Mouse (Mus musculus) lung, embryonic 14.5 days (tissue): ENCODE data around the gene Elavl4. TPM values are rescaled to one million over a fixed set of nuclear protein-coding genes. Genes with fewer than 3 reads are reported as not detected.

Experiments used
- ATAC-seq: fragments of 200-750 bp; cut with Nextera tagmentation; 2 replicates; pipeline ENCODE4 v1.8.0; 2017; ENCODE audit warnings: mild to moderate bottlenecking, moderate TSS enrichment, moderate library complexity; ENCODE audit not compliant: insufficient read depth
- DNase-seq: peaks from one replicate; pipeline ENCODE4 v3.0.0-alpha.2; 2015
- H3K27ac ChIP-seq: fragments of 300-500 bp; sonication (generic); 2 replicates; pipeline ENCODE4 v1.5.1; 2014; ENCODE audit warnings: low read depth, mild to moderate bottlenecking, moderate library complexity
- H3K27me3 ChIP-seq: fragments of 300-500 bp; sonication (generic); 2 replicates; pipeline ENCODE4 v1.6.1; 2014; ENCODE audit warnings: low read length, control low read depth; ENCODE audit not compliant: insufficient read depth
- H3K36me3 ChIP-seq: fragments of 300-500 bp; sonication (generic); 2 replicates; pipeline ENCODE4 v1.6.1; 2014; ENCODE audit warnings: control low read depth; ENCODE audit not compliant: insufficient read depth
- H3K4me1 ChIP-seq: fragments of 300-500 bp; sonication (generic); 2 replicates; pipeline ENCODE4 v1.6.1; 2014; ENCODE audit warnings: antibody characterized with exemption, control low read depth; ENCODE audit not compliant: insufficient read depth
- H3K4me2 ChIP-seq: fragments of 300-500 bp; sonication (generic); 2 replicates; pipeline ENCODE4 v1.6.1; 2014; ENCODE audit warnings: mild to moderate bottlenecking
- H3K4me3 ChIP-seq: fragments of 300-500 bp; sonication (generic); 2 replicates; pipeline ENCODE4 v1.5.1; 2014; ENCODE audit warnings: low read depth, low read length
- H3K9ac ChIP-seq: fragments of 300-500 bp; sonication (generic); 2 replicates; pipeline ENCODE4 v1.6.1; 2014
- H3K9me3 ChIP-seq: fragments of 300-500 bp; sonication (generic); 2 replicates; pipeline ENCODE4 v1.6.1; 2016; ENCODE audit warnings: low read depth, low read length, control low read depth
- CTCF ChIP-seq: IDR thresholded peaks from 2 replicates; pipeline ENCODE4 v1.5.1; 2016; ENCODE audit warnings: antibody characterized with exemption, low read depth
- WGBS: fragments of 180-500 bp; shearing (Covaris S2); extraction: QIAGEN DNeasy Blood & Tissue Kit; methylation state at CpG from one replicate; pipeline ENCODE4 v1.1.7; 2014; 5-methylcytosine and 5-hydroxymethylcytosine counted together
- polyA plus RNA-seq: library from polyadenylated mRNA; unstranded; fragments of >200 nt; fragmentation: Nextera tagmentation; extraction: Ambion mirVana; gene quantifications from 2 replicates; pipeline ENCODE4 v1.2.1, GENCODE M21; 2014

Elavl4 gene
- polyA plus RNA-seq, 1 experiment from 2014 or later: 1.9 TPM

DNA sequence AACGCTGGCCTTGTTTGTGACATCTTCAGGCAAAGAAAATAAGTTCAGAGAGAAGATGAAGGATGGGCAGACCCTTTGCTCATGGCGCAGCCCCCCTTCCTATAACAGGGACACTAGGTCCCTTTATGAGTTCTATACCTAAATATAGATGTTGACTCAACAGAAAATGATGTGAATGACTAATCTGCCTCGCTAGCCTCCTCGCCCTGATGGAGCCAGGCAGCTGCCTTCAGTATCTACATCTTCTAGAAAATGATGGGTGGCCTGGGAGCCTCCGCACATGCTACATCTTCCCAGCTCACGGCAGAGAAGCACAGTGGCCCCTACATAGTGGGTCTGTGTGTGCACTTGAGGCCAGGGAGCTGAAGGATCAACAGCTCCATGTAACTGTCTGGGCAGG lies 137.2 kb downstream of the Elavl4 start:
- Histone ChIP-seq H3K4me1 (no peaks in the 10 kb centered on the region), H3K4me3 (no peak overlapping the region), H3K4me2 (no peak overlapping the region), H3K9me3 (no peaks in the 10 kb centered on the region), H3K27me3 (no peaks in the 10 kb centered on the region), H3K27ac (no peak overlapping the region), H3K36me3 (no peaks in the 10 kb centered on the region), H3K9ac (no peak overlapping the region)
- DNase-seq (no peak), ATAC-seq (no peak)
- WGBS: 76% methylated on average over 6 of the region's 6 CpGs
- no peak for TF ChIP-seq CTCF

DNA sequence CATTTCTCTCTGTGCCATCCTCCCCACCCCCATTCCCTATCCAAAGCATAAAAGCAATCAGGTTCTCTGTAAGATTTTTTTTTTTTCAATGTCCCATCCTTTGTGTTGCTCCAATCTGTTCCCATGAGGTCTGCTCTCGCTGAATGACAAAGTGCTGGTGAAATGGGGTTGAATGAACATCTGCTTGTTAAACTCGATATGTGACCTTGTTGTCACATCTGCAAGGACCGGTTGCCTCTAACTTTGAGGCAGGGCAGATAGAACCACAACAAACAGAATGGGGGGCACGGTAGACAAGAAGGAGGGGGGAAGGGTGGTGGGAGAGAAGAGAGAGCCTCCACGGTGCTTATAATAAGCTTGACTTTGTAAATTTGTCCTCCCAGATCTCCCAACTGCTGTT lies 138.0 kb downstream of the Elavl4 start:
- whole genome bisulfite sequencing: 33% methylated on average over 5 of the region's 5 CpGs
- Histone ChIP-seq H3K27ac (no peak overlapping the region), H3K9me3 (no peaks in the 10 kb centered on the region), H3K4me2 (no peak overlapping the region), H3K4me3 (no peak overlapping the region), H3K4me1 (no peaks in the 10 kb centered on the region), H3K27me3 (no peaks in the 10 kb centered on the region), H3K9ac (no peak overlapping the region), H3K36me3 (no peaks in the 10 kb centered on the region)
- no peak for TF ChIP-seq CTCF
- ATAC-seq (no peak), DNase-seq (no peak)

DNA sequence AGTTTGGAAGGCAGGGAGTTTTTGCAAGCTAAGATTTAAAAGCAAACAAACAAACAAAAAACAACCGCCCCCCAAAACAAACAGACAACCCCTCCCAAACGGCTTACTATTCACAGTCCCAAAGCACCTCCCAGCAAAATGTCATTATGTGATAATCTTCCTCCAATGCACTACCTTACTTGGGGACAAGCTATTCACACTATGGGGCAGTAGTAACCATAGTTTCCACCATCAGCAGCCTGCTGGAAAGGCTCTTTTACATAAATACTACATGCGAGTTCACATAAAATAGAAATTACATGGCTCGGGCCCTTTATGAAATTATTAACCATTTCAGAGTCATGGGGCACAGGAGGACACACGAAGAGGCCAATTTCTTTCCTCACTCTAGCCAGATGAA lies 141.5 kb downstream of the Elavl4 start:
- no peak for TF ChIP-seq CTCF
- Histone ChIP-seq H3K4me3 (no peak overlapping the region), H3K27ac (no peak overlapping the region), H3K4me2 (no peak overlapping the region), H3K4me1 (no peaks in the 10 kb centered on the region), H3K27me3 (no peaks in the 10 kb centered on the region), H3K9me3 (no peaks in the 10 kb centered on the region), H3K9ac (no peak overlapping the region), H3K36me3 (no peaks in the 10 kb centered on the region)
- ATAC-seq: no peak
- DNase-seq: no peak
- WGBS: 72% methylated on average over 5 of the region's 5 CpGs

GRCm38 (mm10) chr4:110209613-110210012 lies 142.1 kb downstream of the Elavl4 start:
- no peak overlapping the region for H3K9ac ChIP-seq
- H3K4me2 ChIP-seq: no peak overlapping the region
- H3K27ac ChIP-seq: no peak overlapping the region
- H3K4me3 ChIP-seq: no peak overlapping the region
- ATAC-seq (no peak), DNase-seq (no peak)
- no peak for TF ChIP-seq CTCF
- H3K4me1 ChIP-seq: no peaks in the 10 kb centered on the region
- 79% methylated on average over 5 of the region's 5 CpGs for WGBS
- no peaks in the 10 kb centered on the region for H3K9me3 ChIP-seq
- H3K27me3 ChIP-seq: no peaks in the 10 kb centered on the region
- H3K36me3 ChIP-seq: no peaks in the 10 kb centered on the region

- Histone ChIP-seq H3K4me2 (no peak overlapping the region), H3K27me3 (no peaks in the 10 kb centered on the region), H3K27ac (no peak overlapping the region), H3K9me3 (no peaks in the 10 kb centered on the region), H3K4me3 (no peak overlapping the region), H3K4me1 (no peaks in the 10 kb centered on the region), H3K36me3 (no peaks in the 10 kb centered on the region), H3K9ac (no peak overlapping the region)
- WGBS: 78% methylated on average over 3 of the region's 3 CpGs
- DNase-seq (no peak), ATAC-seq (no peak)
- TF ChIP-seq CTCF: no peak
Measured at GRCm38 (mm10) chr4:110201680-110202079, 150.0 kb downstream of the Elavl4 start.

DNA sequence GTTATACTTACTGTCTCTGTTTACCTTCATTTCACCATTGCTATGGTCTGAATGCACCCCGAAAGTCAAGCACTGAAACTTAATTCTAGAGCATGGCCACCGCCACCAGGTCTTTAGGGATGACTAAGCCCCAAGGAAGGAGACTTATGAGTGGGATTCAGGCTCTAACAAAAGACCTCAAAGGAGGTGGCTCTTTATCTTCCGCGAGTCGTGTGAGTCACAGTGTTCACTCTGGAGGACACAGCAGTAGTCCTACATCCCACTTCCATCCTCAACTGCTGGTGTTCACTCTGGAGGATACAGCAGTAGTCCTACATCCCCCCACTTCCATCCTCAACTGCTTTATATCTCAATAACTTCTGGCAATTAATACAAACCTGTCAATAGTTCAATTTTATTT lies 151.8 kb downstream of the Elavl4 start:
- no peak overlapping the region for H3K27ac ChIP-seq
- H3K4me3 ChIP-seq: no peak overlapping the region
- no peaks in the 10 kb centered on the region for H3K36me3 ChIP-seq
- H3K9me3 ChIP-seq: no peaks in the 10 kb centered on the region
- H3K4me1 ChIP-seq: no peaks in the 10 kb centered on the region
- WGBS: 90% methylated on average over 5 of the region's 5 CpGs
- no peaks in the 10 kb centered on the region for H3K27me3 ChIP-seq
- no peak for TF ChIP-seq CTCF
- DNase-seq: no peak
- H3K4me2 ChIP-seq: no peak overlapping the region
- no peak overlapping the region for H3K9ac ChIP-seq
- ATAC-seq: no peak

DNA sequence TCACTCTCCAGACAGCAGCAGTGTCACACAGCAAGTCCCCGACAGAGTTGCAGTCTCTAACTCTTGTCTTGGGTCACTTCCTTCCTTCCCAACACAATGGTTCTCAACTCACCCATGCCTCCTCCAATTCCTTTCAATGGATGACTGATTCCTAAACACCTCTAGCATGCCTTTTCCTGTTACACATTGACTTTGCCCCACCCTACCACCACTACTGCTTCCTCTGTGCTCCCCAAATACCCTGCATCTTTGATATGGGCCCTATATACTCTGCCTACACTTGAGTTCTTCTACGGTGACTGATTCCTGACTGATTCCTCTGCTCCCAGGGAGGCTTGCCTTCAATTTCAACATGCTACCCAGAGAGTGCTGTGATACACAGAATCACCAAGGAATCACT lies 153.1 kb downstream of the Elavl4 start:
- H3K9me3 ChIP-seq: no peaks in the 10 kb centered on the region
- TF ChIP-seq CTCF: no peak
- H3K27me3 ChIP-seq: no peaks in the 10 kb centered on the region
- 62% methylated on average over 2 of the region's 2 CpGs for WGBS
- DNase-seq: no peak
- no peak overlapping the region for H3K4me2 ChIP-seq
- no peak for ATAC-seq
- no peaks in the 10 kb centered on the region for H3K4me1 ChIP-seq
- no peak overlapping the region for H3K4me3 ChIP-seq
- H3K9ac ChIP-seq: no peak overlapping the region
- H3K27ac ChIP-seq: no peak overlapping the region
- no peaks in the 10 kb centered on the region for H3K36me3 ChIP-seq

DNA sequence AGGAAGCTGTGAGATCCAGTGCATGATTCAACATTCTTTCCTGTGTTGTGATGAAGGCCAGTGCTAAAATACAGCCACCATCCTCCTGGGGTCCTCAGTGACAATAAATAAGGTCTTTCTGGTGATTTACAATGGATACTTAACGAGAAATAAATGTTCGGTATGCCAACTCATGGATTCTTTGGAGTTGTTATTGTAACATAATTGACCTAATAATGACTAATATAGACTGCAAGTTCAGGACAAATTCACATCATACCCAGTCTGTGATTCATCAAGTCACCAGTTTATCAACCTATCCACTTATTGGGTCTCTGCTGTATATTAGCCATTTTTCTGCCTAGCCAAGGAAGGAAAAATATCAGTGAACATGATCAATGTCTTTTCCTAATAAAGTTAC lies 174.4 kb downstream of the Elavl4 start:
- TF ChIP-seq CTCF: no peak
- H3K9me3 ChIP-seq: no peaks in the 10 kb centered on the region
- H3K4me2 ChIP-seq: no peak overlapping the region
- no peaks in the 10 kb centered on the region for H3K4me1 ChIP-seq
- no peaks in the 10 kb centered on the region for H3K27me3 ChIP-seq
- 81% methylated on average over 2 of the region's 2 CpGs for WGBS
- H3K4me3 ChIP-seq: no peak overlapping the region
- H3K36me3 ChIP-seq: no peaks in the 10 kb centered on the region
- H3K9ac ChIP-seq: no peak overlapping the region
- ATAC-seq: no peak
- no peak for DNase-seq
- H3K27ac ChIP-seq: no peak overlapping the region
